Mouse (Mus musculus) hematopoietic stem cell, adult 5-6 weeks (primary cell): ENCODE results near the gene Nlk. TPM values are rescaled to one million over a fixed set of nuclear protein-coding genes. Genes with fewer than 3 reads are reported as not detected.

Source experiments
- ATAC-seq, 2 experiments: fragments of 125-278 bp in 1 of 2; replicated peaks in 1 of 2; 2 replicates each; pipeline ENCODE4 v1.8.0; 2016 to 2017; ENCODE audit warnings: inconsistent platforms in 2 of 2, mild to moderate bottlenecking in 2 of 2, moderate number of reproducible peaks in 2 of 2, low read depth in 1 of 2, moderate TSS enrichment in 1 of 2; ENCODE audit not compliant: low FRiP score in 2 of 2, poor library complexity in 2 of 2, severe bottlenecking in 2 of 2, insufficient read depth in 1 of 2, low TSS enrichment in 1 of 2
- total RNA-seq: library from RNA; stranded (forward); fragments of 172-1452, 232-1000 nt; gene quantifications from 2 replicates; pipeline ENCODE4 v1.2.3, GENCODE M21; 2017

The Nlk gene
- total RNA-seq, result 23.8 and 41.8 TPM in 2 replicates

DNA sequence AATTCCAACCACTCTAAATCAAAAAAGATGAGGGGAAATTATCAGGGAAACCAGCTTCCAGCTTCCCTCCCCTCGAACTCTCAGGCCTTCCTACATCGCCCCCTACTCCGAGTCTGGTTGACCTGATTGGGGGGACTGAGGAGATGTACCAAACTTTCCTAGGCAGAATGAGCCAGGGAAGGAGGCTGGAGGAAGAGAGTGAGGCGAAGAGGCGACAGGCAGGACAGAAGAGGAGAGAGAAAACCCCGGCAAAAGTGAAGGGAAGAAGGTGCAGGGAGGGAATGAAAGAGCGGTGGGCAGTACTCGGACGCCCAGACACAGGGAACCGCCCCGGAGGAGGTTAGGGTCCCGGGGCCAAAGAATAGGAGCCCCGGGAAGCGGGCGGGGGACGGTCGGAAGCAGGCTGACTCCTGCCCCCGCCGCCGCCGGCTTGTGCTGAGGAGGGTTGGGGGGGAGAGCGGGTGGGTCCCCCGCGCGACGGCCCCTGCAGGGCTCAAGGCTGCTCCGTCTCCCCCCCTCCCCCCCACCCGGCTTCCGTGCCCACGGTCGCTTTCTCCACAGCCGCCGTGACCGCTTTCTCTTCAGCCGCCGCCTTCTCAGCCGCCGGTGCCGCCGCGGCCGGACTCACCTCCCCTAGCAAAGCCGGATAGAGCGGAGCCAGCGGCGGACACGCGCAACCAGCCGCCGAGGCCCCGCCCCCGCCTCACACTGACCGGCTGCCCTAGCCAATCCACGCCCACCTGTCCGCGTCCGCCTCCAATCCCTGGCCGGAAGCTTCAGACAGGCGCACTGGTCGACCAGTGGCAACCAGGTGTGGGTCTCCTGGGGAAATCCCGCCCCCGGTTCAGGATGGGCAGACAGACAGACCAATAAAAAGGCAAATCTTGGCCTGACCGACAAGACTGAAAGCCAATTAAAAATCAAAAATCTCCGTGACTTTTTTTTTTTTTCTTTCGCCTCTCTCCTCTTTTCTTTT, at the start of gene Nlk:
TSS of gene Nlk (minus strand) at position 597 of the 976 bp plus-strand sequence.
- ATAC-seq, result peak; percentile 97 to 99

DNA sequence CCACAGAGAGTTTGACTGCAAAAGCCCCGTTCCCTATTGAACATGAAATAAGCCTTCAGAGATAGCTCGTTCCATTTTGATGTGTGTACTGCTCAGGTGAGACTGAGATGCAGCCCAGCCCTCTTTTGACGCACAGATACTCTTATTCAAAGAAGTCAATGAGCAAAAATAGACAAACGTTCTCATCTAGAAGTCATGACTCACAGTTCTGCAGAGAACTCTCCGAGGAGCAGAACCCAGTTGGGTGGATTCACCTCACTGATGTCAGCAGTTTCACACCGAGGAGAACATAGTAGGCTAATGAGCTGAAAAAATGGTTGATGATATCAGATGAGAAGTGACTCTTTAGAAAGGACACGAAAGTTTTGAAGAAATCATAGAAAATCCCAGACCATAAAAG, 49.1 kb upstream of the Nlk start:
- no peak for ATAC-seq

DNA sequence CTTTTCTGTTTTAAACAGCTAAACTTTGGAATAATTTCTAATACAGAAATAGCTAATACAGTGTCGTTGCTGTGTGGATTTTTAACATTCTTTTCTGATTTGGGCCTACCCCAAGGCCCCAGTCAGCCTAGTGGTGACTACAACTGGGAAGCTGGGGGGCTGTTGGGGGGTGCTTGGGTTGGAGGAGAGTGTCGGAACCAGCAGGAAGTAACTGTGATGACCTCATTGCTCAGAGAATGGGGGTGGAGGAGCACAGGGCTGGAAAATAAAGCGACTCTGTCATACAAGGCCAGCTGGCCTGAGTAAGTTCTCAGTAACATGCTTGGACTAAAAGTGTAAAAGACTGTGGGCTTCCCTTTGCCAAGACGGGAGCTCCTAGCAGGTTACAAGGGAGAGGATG, 48.3 kb upstream of the Nlk start:
- ATAC-seq, result no peak

DNA sequence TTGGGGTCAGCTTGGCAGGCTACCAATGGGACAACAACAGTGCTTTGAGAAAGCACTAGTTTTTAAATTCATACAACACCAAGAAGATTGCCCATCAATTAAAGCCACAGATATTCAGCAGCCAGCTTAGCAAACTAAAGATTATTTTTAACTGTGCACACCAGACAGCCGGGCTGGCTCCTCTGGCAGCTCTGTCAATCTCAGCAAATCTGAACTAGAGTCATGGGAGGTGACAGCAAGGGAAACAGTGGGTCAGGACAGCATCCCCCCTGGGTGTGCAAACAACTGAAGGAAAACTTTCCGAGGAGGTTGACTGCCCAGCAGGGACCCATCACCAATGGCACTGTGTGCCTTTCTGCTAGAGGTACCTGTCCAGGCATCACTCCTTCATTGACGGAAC, 45.3 kb upstream of the Nlk start:
- no peak for ATAC-seq

DNA sequence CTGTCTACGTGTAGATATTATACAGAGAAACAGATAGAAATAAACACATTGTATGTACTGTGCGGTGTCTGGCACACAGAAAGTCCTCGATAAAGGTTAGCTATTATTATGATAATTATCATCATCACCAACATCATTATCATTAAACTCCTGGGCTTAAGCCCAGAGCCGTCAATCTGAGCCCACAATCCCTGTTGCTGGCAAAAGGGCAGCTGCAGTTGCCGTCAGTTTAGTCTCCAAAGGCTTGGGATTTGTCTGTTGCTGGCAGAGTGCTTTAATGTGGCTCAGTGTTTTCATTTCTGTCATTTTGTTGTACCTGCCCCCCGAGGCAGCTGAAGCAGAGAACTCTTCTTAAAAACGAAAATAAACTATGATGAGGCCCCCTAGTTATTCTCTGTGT, 44.8 kb upstream of the Nlk start:
- ATAC-seq, result no peak

DNA sequence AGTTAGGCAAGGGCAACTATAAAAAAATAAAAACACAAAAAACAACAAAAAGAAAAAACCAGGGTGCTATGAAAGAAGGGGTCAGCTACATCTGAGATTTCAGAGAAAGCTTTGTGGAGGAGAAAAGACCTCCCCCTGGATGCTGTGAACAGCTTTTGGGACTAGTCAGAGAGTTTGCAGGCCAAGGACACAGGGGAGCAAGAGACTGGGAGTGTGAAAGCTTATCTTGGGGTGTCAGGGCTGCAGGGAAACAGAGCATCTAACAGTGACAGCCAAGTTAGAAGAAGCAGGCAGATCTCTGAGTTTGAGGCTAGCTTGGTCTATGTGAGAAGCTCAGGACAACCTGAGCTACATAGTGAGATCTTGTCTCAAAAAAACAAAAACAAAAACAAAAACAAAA, 42.2 kb upstream of the Nlk start:
- no peak for ATAC-seq

DNA sequence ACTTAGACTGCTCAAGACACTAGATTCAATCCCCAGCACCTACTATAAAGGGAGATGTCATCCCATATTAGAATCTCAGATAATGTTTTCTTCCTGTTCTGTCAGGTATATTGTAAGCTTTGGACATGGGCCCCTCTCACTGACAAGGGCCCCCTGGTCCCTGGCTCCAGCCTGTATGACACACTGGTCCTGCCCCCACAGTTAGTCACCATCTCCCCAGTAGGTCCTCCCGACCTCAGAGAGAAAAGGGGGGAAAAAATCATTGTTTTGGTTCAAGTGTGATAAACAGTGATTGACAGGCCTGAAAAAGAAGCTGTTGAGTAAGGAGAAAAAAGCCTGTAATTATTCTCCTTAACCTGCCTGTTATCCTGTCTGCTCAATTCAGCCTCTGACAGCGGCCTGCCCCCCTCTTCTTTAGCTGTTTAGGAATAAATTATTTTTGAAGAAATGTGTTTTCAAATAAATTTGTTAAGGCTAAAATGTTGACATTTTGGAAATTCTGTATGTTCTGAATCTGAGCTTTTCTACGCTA, 39.8 kb upstream of the Nlk start:
- ATAC-seq, result no peak

DNA sequence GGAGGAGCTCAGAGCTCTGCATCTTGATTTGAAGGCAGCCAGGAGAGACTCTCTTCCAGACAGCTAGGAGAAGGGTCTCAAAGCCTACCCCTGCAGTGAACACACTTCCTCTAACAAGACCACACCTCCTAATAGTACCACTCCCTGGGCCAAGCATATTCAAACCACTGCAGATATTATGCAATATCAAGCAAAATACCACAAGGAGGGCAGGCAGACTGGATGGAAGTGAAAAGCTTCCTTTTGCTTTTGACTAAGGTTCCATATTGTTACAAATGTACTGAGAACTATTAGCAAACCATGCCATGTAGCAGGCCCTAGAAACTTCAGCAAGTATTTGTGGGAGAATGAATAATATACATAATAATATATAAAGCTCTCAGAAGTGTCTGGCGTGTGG, 38.0 kb upstream of the Nlk start:
- no peak for ATAC-seq

DNA sequence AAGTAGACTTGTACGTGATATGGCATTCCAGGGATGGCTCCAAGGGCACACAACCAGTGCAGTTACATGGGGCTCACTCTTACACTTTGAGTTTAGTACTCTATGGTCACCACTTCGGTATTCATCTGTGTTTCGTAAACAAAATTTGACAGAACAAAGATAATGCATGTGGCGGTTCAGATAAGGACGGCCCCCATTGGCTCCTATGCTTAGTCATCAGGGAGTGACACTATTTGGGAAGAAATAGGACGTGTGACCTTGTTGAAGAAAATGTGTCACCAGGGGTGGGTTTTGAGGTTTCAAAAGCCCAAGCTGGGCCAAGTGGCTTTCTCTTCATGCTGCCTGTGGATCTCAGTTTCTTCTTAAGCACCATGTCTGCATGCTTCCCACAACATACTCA, 35.4 kb upstream of the Nlk start:
- no peak for ATAC-seq

DNA sequence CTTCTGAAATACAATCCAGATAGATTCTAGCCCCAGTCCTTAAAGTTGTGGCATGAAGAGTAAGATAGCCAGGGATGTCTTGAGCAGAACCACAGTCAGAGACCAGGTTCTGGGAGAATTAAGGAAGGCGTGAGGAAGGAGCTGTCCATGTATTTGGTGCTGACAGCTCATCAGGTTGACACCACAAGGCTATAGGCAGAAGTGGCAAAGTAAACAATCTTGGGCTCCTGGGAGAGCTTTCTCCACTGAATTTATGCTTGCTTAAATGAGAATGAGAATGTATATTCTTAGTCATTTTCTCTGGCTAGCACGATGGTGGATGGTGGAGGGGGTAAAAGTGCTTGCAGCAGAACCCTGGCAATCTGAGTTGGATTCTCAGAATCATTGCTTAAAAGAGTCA, 33.7 kb upstream of the Nlk start:
- no peak for ATAC-seq

DNA sequence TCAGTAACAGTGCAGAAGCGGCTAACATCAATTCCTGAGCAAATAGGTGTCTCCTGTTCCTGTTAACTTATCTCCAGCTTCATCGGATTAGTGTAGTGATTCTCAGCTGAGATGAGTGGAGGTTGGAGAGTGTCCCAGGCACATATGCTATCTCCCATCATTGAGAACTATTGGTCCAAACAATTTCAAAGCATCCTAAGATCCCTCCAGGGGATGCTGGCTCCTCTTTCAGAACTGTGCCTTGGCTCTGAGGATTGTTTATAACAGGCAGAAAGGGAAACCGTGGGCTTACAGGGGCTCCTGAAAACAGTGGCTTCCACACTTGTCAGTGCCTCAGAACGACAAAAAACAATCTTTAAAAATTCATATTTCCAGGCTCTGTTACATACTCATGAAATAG, 30.9 kb upstream of the Nlk start:
- ATAC-seq, result no peak

DNA sequence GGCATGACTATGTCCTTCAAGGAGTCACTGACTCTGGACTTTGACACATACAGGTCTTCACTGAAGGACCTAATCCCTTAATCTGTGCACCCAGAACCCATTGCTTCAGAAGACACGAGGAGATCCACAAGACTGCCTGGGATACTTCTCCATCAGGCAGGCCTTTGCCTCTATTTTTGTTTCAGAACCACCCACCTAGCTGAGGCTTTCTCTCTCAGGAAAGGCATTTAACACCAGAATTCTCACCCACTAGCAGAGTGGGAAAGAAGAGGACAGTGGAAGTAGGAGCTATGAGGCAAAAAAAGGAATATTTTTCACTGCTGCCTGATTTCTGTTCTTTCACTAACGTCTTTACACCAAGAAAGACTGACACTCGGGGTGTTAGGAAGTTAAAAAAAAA, 29.2 kb upstream of the Nlk start:
- no peak for ATAC-seq

DNA sequence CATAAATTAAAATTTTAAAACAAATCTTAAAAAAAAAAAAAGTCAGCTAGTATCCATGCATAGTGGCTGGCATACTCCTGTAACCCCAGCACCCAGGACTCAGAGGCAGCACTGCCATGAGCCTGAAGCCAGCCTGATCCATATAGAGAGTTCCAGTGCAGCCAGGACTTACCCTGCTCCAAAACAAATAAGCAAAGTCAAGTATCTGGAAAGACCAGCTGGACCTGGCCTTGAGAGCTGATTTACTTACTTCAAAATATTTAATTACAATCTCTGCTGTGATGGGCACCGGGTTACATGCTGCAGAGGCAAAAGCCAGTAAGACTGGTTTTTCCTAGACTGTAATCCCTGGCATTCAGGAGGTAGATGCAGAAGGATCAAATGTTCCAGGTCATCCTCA, 27.6 kb upstream of the Nlk start:
- no peak for ATAC-seq

DNA sequence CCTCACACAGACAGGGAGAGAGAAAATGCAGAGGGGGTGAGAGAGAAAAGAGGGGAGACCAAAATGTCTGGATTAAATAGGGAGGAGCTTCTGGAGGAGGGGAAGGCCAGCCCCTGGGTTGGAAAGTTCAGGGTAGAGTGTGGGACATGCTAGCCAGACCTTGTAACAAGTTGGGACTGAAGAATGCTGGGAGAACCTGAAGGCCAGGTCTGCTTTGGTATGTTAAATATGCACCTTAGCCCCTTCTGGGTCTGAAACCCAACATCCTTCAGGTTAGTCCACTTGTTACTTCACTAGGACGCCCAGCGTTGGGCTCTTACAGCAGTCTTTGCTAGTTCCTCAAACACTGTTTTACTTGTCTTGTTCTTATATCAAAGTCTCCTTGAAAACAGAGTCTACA, 24.2 kb upstream of the Nlk start:
- ATAC-seq, result no peak

DNA sequence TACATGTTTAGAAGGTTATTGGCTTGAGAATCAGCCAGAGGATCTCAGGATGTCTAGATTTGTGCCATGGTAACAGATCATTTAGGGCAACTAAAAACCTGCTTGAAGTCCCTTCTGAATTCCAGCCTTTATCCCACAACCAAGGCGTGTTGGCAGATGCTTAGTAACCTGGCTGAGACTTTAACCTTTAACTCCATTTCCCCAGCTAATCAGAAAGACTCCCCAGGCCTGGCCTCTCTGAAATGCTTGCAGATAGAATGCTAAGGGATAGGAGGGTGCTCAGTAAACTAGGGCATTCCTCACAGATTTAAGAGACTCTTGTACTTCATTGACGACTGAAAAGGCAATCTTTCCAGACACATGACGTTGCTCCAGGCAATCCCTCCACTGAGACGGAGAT, 20.5 kb upstream of the Nlk start:
- ATAC-seq, result no peak

DNA sequence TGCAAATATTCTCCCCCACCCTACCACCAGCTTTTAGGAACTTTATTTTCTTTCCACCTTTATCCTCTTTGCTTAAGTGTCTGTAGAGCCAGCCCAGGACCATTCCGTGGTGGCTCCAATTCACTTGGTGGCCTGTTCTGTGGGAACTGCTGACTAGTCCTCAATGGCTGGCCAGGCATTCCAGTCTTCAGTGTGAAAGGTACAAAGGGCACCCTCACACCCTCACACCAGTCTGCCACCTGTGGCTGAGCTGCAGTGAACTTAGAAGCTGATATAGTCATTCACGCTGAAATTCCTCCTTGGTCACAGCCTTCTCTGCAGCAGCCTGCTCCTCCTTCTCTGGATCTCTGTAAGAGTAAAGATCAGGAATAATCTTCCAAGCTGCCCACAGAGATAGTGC, 11.5 kb upstream of the Nlk start:
- ATAC-seq, result no peak

DNA sequence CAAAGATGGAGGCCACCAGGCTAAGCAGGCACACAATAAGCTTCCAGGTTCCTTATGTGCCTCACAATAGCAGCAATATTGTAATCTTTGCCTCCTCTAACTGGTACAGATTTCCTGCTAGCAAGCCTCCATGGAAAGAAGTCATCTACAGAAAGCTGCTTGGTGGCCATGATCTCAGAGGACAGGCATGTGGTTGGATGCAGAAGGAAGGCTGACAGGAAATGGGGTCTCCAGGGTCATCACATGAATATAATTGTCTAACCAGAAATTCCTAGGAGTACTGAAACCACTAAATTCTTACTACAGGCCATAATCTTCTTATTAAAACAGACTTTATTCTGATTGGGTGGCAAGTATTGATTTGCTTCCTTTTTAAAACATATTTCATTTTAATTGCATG, 8.9 kb upstream of the Nlk start:
- ATAC-seq, result no peak

DNA sequence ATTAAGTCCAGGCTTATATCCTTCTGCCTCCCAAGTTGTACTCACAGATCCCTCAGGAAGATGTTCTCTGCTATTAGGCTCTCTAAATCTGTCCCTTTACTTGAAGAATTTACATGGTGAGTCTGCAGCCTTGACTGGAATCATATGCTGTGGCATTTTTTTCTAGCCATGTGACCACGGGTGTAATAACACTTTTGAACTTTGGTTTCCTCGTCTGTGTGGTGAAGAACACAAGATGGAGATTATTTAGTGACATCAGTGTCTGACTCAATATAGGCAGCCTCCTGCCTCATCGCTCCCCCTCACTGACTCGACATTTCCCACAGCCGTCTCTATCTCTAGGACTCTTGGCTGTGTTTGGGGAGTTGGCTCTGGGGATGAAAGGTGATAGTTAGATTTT, 5.9 kb upstream of the Nlk start:
- ATAC-seq, result no peak

DNA sequence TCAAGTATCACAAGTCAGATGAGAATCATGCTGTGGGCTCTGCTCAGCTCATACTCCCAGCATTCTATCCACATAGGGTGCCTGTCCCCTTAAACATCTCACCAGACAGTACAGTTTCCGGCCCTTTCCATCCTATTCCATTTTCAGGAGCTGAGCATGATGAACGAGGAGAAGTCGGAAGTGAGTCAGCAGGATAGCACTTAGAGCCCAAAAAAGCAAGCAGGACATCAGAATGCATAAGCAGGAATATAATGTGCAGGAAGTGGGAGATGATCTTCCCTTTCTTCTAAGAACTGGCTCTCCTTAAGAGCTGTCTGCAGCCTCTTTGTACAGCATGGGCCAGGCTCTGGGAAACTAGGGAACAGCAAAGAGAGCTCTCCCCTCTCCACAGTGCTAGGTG, 5.1 kb upstream of the Nlk start:
- ATAC-seq, result no peak
